In the genomic region with DNA sequence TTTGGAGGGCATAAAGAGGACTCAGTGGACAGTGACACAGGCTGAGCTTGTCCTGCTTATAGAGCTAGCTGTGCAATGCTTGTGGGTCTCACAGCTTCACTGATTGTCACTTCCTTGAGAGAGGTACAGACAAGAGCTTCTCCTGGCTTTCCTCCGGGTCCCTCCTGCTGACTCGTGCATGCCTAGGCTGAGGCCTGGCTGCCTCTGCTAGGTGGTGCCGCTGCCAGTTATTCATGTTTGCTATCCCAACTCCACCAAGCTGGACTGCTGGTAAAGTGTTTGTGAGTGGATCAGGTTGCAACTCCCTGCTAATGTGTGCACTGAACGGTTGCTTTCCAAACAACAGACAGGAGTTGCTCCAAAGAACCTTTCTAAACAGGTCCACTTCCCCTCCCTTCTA, we compare ENCODE assay signal across 24 mouse cellular contexts. TPM values are rescaled to one million over a fixed set of nuclear protein-coding genes. Genes with fewer than 3 reads are reported as not detected.
DNase-seq lines count a peak whose midpoint lies in the region; ATAC-seq and TF ChIP-seq lines count a peak whose summit lies in the region.
"Had no signal": no experiment of that assay in that cellular context is flagged by ENCODE, and none has a peak within 500 bp of the region (broad histone marks: within the 10 kb centered on the region; RNA-seq: fewer than 3 reads in every experiment).

No protein-coding gene starts in this region.

- no peak overlapping the region for H3K9ac ChIP-seq in midbrain, embryonic 11.5 days (ENCODE audit: low read length)

- no peak for ATAC-seq in midbrain, embryonic 11.5 days (ENCODE audit: low FRiP score)
- peak; percentile 67 for ATAC-seq in Patski
- no peak for ATAC-seq in granulocyte monocyte progenitor cell, adult 5-6 weeks (replicated peaks; ENCODE audit: poor library complexity, severe bottlenecking)
- ATAC-seq: activated CD4-positive, CD25-positive, alpha-beta regulatory T cell, adult 4 months; CD4-positive, CD25-positive, alpha-beta regulatory T cell, adult 4 months had no signal

- H3K4me1 ChIP-seq in midbrain, embryonic 11.5 days (ENCODE audit: control insufficient read depth, insufficient read depth, low read length): no peaks in the 10 kb centered on the region
- peaks cover 5% of the 10 kb centered on the region for H3K4me1 ChIP-seq in midbrain, embryonic 10.5 days

- in situ Hi-C loops in Patski (cut with MboI; ENCODE audit: low pct_unique_long_range_greater_than_20kb): no loop called here

- H3K4me3 ChIP-seq in midbrain, embryonic 11.5 days (ENCODE audit: low read depth, low read length): no peak overlapping the region
- no peak overlapping the region for H3K4me3 ChIP-seq in midbrain, embryonic 10.5 days

- no peak overlapping the region for H3K27ac ChIP-seq in midbrain, embryonic 11.5 days (ENCODE audit: low read depth, low read length)
- H3K27ac ChIP-seq in midbrain, embryonic 10.5 days (replicated peaks): no peak overlapping the region

- WGBS in midbrain, embryonic 11.5 days: 89% methylated on average over 4 of the region's 4 CpGs
- WGBS in midbrain, embryonic 10.5 days: 89% methylated on average over 4 of the region's 4 CpGs

- no peaks in the 10 kb centered on the region for H3K9me3 ChIP-seq in midbrain, embryonic 11.5 days (ENCODE audit: control insufficient read depth, low read length)
- H3K9me3 ChIP-seq in midbrain, embryonic 10.5 days (replicated peaks): no peaks in the 10 kb centered on the region

- DNase-seq in heart, adult 11 months: peak; percentile 74
- no peak for DNase-seq in heart, postnatal 14 days
- DNase-seq in midbrain, embryonic 11.5 days (ENCODE audit: low spot score, missing footprints): peak; percentile 26
- no peak for DNase-seq in midbrain, embryonic 10.5 days (ENCODE audit: low spot score)
- DNase-seq in 3134 (ENCODE audit: extremely low read depth, insufficient read length, low spot score): peak; percentile 19
- no peak for DNase-seq in Patski (ENCODE audit: low read depth, low spot score)
- no peak for DNase-seq in left cerebral cortex, postnatal 25 days (ENCODE audit: low spot score in 2 of 2)
- DNase-seq: adrenal gland, adult 2 months; adrenal gland, adult 8-10 months; adrenal gland, postnatal 10 days; adrenal gland, postnatal 14 days; adrenal gland, postnatal 25 days; adrenal gland, postnatal 36 days; B cell, adult 2 months; cerebellum, adult 11 months; cerebellum, adult 11-12 months; cerebellum, adult 18-20 months; cerebellum, adult 2 months had no signal

- POLR2A ChIA-PET in Patski (lab: Charles Lee): no interaction called here

- TF ChIP-seq CTCF in Patski (IDR thresholded peaks at IDR 0.05): no peak

- no peaks in the 10 kb centered on the region for H3K27me3 ChIP-seq in midbrain, embryonic 11.5 days (ENCODE audit: control insufficient read depth, insufficient read depth, low read length)
- H3K27me3 ChIP-seq in midbrain, embryonic 10.5 days (ENCODE audit: low read depth, poor library complexity, severe bottlenecking): peaks cover 3% of the 10 kb centered on the region; the same call in 1 of the 2 replicates
- peaks cover 14% of the 10 kb centered on the region for H3K27me3 ChIP-seq in Patski
- H3K27me3 ChIP-seq: CH12.LX had no signal

- H3K4me2 ChIP-seq in midbrain, embryonic 11.5 days: no peak overlapping the region

- H3K36me3 ChIP-seq in midbrain, embryonic 11.5 days (ENCODE audit: control insufficient read depth, insufficient read depth, low read length): no peaks in the 10 kb centered on the region
- H3K36me3 ChIP-seq in midbrain, embryonic 10.5 days: no peaks in the 10 kb centered on the region
- H3K36me3 ChIP-seq: G1E had no signal

- intact Hi-C loops in heart, postnatal 14 days (cut with DNase I): no loop called here
- intact Hi-C loops in left cerebral cortex, postnatal 25 days (cut with DNase I): no loop called here

- CTCF ChIA-PET in Patski (lab: Charles Lee): no interaction called here

RNA-seq across cellular contexts. Expression of gene Nectin3, which starts 5.7 kb away (rescaled TPM):
- 10 to 100 TPM; 13.7 TPM for total RNA-seq in heart, postnatal 14 days (2021)
- polyA plus RNA-seq in midbrain, embryonic 11.5 days (2014; fragmentation: Nextera tagmentation; extraction: Ambion mirVana): 51.3 and 59.0 TPM in 2 replicates
- polyA plus RNA-seq in midbrain, embryonic 10.5 days (2016; fragmentation: Nextera tagmentation; extraction: Ambion mirVana): 28.0 and 42.7 TPM in 2 replicates
- 14.2 TPM for polyA plus RNA-seq in Patski (2021)
- total RNA-seq in granulocyte monocyte progenitor cell, adult 5-6 weeks (2014; fragmentation: Nextera tagmentation): 2.6 TPM in 1 of 2 replicates, not detected in the other
- total RNA-seq in granulocyte monocyte progenitor cell, adult 5-6 weeks (2017): 0.26 and 3.1 TPM in 2 replicates
- 10 to 100 TPM; 60.8 to 66.7 TPM for total RNA-seq in left cerebral cortex, postnatal 25 days (2021)
- total RNA-seq: CH12.LX, MEL had no signal
- polyA plus RNA-seq: CD4-positive, CD25-positive, alpha-beta regulatory T cell, adult 4 months; G1E had no signal

Comparison
In these comparisons a context has a peak if more than half of its experiments do, and no peak if none do; other contexts are left out.
1. DNase-seq: peak in heart, adult 11 months (single experiment), midbrain, embryonic 11.5 days (single experiment) and 3134 (single experiment); none in heart, postnatal 14 days (0 of 2), midbrain, embryonic 10.5 days (single experiment), Patski (single experiment) and left cerebral cortex, postnatal 25 days (0 of 2).
2. RNA of gene Nectin3, which starts 5.7 kb away (total RNA-seq): 60.8 to 66.7 TPM in left cerebral cortex, postnatal 25 days; 13.7 TPM in heart, postnatal 14 days and 0.26 to 3.1 TPM in granulocyte monocyte progenitor cell, adult 5-6 weeks; every median in the first group is over 4 times any median in the second.